In the genomic region with DNA sequence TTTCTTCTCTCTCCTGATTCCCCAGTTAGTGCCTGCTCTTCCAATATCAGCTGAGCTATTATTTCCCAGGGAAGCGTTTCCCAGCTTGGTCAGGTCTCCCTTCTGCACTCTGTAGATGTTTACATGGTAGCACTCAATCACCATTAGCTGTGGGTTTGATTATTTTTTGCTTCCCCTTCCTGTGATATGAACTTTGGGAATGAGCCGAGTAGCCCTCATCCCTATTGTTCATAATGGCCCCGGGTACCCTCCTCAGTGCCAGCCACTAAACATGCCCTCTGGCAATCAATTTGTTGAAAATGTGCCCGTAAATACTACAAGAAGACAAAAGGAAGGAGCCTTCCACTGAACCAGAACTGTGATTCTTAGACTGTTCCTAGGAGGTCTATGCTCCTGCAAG, we compare ENCODE assay signal across 23 mouse cellular contexts.
DNase-seq lines count a peak whose midpoint lies in the region; ATAC-seq and TF ChIP-seq lines count a peak whose summit lies in the region.
"Had no signal": no experiment of that assay in that cellular context is flagged by ENCODE, and none has a peak within 500 bp of the region (broad histone marks: within the 10 kb centered on the region; RNA-seq: fewer than 3 reads in every experiment).

No protein-coding gene starts in this region.

- peak; percentile 8 for DNase-seq in lung, postnatal 0 days (ENCODE audit: low spot score)
- DNase-seq in lung, adult 2 months: no peak
- DNase-seq in lung, postnatal 10 days: peak; percentile 59
- DNase-seq in lung, postnatal 14 days: peak; percentile 31
- peak; percentile 54 for DNase-seq in lung, postnatal 36 days
- DNase-seq in forebrain, embryonic 14.5 days (ENCODE audit: low spot score): no peak
- DNase-seq in right cerebral cortex, postnatal 36 days (ENCODE audit: low spot score in 2 of 2): no peak
- DNase-seq: adrenal gland, adult 2 months; adrenal gland, postnatal 10 days; adrenal gland, postnatal 25 days; cerebellum, adult 11 months; cerebellum, adult 18-20 months; cerebellum, adult 8-10 months; cerebellum, adult 9-11 months; cerebellum, postnatal 14 days; cerebellum, postnatal 36 days; embryo, embryonic 11 days had no signal

- H3K4me1 ChIP-seq in lung, postnatal 0 days (ENCODE audit: insufficient read depth, low read depth, low read length): no peaks in the 10 kb centered on the region
- H3K4me1 ChIP-seq in lung, adult 2 months (ENCODE audit: control insufficient read depth, insufficient read depth, low read length): peaks cover 2% of the 10 kb centered on the region; the same call in 1 of the 2 replicates
- H3K4me1 ChIP-seq in forebrain, embryonic 14.5 days (ENCODE audit: control insufficient read depth, insufficient read depth, low read length): no peaks in the 10 kb centered on the region
- H3K4me1 ChIP-seq: embryonic facial prominence, embryonic 15.5 days had no signal

- H3K4me2 ChIP-seq in lung, postnatal 0 days (replicated peaks; ENCODE audit: low read depth, low read length): no peak overlapping the region
- no peak overlapping the region for H3K4me2 ChIP-seq in forebrain, embryonic 14.5 days (ENCODE audit: low read length)
- H3K4me2 ChIP-seq: embryonic facial prominence, embryonic 13.5 days; embryonic facial prominence, embryonic 15.5 days; forebrain, embryonic 13.5 days had no signal

- no peak for TF ChIP-seq POLR2A in lung, adult 2 months (IDR thresholded peaks at IDR 0.05; ENCODE audit: borderline replicate concordance, extremely low read depth, low read depth, low read length)

- no peaks in the 10 kb centered on the region for H3K36me3 ChIP-seq in lung, postnatal 0 days (ENCODE audit: insufficient read depth, low read length)
- no peaks in the 10 kb centered on the region for H3K36me3 ChIP-seq in forebrain, embryonic 14.5 days (ENCODE audit: control insufficient read depth, insufficient read depth, low read length)
- H3K36me3 ChIP-seq: embryonic facial prominence, embryonic 13.5 days; embryonic facial prominence, embryonic 15.5 days had no signal

- H3K27ac ChIP-seq in lung, postnatal 0 days (ENCODE audit: low read length): no peak overlapping the region
- no peak overlapping the region for H3K27ac ChIP-seq in forebrain, embryonic 14.5 days (ENCODE audit: low read depth, low read length)
- H3K27ac ChIP-seq: embryonic facial prominence, embryonic 13.5 days; embryonic facial prominence, embryonic 15.5 days; forebrain, embryonic 13.5 days had no signal

- H3K9ac ChIP-seq in lung, postnatal 0 days (replicated peaks; ENCODE audit: low read depth): no peak overlapping the region
- no peak overlapping the region for H3K9ac ChIP-seq in forebrain, embryonic 14.5 days (ENCODE audit: low read length)
- H3K9ac ChIP-seq: embryonic facial prominence, embryonic 13.5 days; embryonic facial prominence, embryonic 15.5 days; forebrain, embryonic 13.5 days had no signal

- no peaks in the 10 kb centered on the region for H3K27me3 ChIP-seq in lung, postnatal 0 days (replicated peaks; ENCODE audit: insufficient read depth, low read length)
- H3K27me3 ChIP-seq in forebrain, embryonic 14.5 days (replicated peaks; ENCODE audit: control insufficient read depth, insufficient read depth, low read length): no peaks in the 10 kb centered on the region
- H3K27me3 ChIP-seq: embryonic facial prominence, embryonic 13.5 days; embryonic facial prominence, embryonic 15.5 days; forebrain, embryonic 13.5 days had no signal

- 57% methylated on average over 4 of the region's 4 CpGs for WGBS in lung, postnatal 0 days
- 41% methylated on average over 4 of the region's 4 CpGs for WGBS in lung, adult 2 months
- 84% methylated on average over 4 of the region's 4 CpGs for WGBS in forebrain, embryonic 14.5 days

- peak; percentile 26; the same call in 1 of the 2 replicates for ATAC-seq in lung, postnatal 0 days
- no peak for ATAC-seq in forebrain, embryonic 14.5 days
- ATAC-seq in megakaryocyte-erythroid progenitor cell, adult 5-6 weeks (replicated peaks; ENCODE audit: low FRiP score, low TSS enrichment, poor library complexity, severe bottlenecking): no peak
- ATAC-seq: forebrain, embryonic 13.5 days; forebrain, embryonic 16.5 days had no signal

- TF ChIP-seq EP300 in lung, postnatal 0 days (IDR thresholded peaks at IDR 0.05): no peak

- H3K4me3 ChIP-seq in lung, postnatal 0 days (ENCODE audit: low read depth, low read length): no peak overlapping the region
- H3K4me3 ChIP-seq in lung, adult 2 months (replicated peaks; ENCODE audit: extremely low read depth, low read depth, low read length): no peak overlapping the region
- no peak overlapping the region for H3K4me3 ChIP-seq in forebrain, embryonic 14.5 days (ENCODE audit: low read depth, low read length)
- H3K4me3 ChIP-seq: embryonic facial prominence, embryonic 13.5 days; embryonic facial prominence, embryonic 15.5 days; erythroblast, embryonic 14.5 days; forebrain, embryonic 13.5 days had no signal

- TF ChIP-seq CTCF in lung, postnatal 0 days (IDR thresholded peaks at IDR 0.05): no peak
- TF ChIP-seq CTCF in lung, adult 2 months (IDR thresholded peaks at IDR 0.05; ENCODE audit: insufficient read depth, low read length): no peak

- H3K9me3 ChIP-seq in lung, postnatal 0 days (ENCODE audit: low read length): no peaks in the 10 kb centered on the region
- no peaks in the 10 kb centered on the region; the same call in 1 of the 2 replicates for H3K9me3 ChIP-seq in forebrain, embryonic 14.5 days (replicated peaks; ENCODE audit: control insufficient read depth, low read length)
- H3K9me3 ChIP-seq: embryonic facial prominence, embryonic 13.5 days; embryonic facial prominence, embryonic 15.5 days; forebrain, embryonic 13.5 days had no signal

Comparison
In these comparisons a context has a peak if more than half of its experiments do, and no peak if none do; other contexts are left out.
1. DNase-seq: peak in lung, postnatal 0 days (single experiment), lung, postnatal 10 days (single experiment), lung, postnatal 14 days (single experiment) and lung, postnatal 36 days (single experiment); none in lung, adult 2 months (single experiment), forebrain, embryonic 14.5 days (single experiment) and right cerebral cortex, postnatal 36 days (0 of 2).